Mouse (Mus musculus) kidney, adult 2 months (tissue): ENCODE results near the gene Eno2.

Experiments used
- CTCF ChIP-seq: fragments of 200-500 bp; conservative IDR thresholded peaks from 2 replicates; pipeline ENCODE4 v1.5.1; 2011; ENCODE audit warnings: low read depth, mild to moderate bottlenecking, control low read depth, low read length, moderate library complexity, mixed read lengths; ENCODE audit not compliant: insufficient read depth, insufficient read length
- POLR2A ChIP-seq: fragments of 200-500 bp; IDR thresholded peaks from one replicate; pipeline ENCODE4 v1.6.1; 2011; ENCODE audit warnings: low read depth, low read length, control low read depth

GRCm38 (mm10) chr6:124789519-124789918, 20.0 kb upstream of the Eno2 start:
- TF ChIP-seq CTCF: no peak
- no peak for TF ChIP-seq POLR2A
